Mouse (Mus musculus) WW6 (cell line): Measurements from ENCODE around the gene Dpyd.

Source experiments
- DNase-seq: peaks from one replicate; pipeline ENCODE4 v3.0.0-alpha.2; 2013; ENCODE audit warnings: low read depth, low spot score

The Dpyd gene

DNA sequence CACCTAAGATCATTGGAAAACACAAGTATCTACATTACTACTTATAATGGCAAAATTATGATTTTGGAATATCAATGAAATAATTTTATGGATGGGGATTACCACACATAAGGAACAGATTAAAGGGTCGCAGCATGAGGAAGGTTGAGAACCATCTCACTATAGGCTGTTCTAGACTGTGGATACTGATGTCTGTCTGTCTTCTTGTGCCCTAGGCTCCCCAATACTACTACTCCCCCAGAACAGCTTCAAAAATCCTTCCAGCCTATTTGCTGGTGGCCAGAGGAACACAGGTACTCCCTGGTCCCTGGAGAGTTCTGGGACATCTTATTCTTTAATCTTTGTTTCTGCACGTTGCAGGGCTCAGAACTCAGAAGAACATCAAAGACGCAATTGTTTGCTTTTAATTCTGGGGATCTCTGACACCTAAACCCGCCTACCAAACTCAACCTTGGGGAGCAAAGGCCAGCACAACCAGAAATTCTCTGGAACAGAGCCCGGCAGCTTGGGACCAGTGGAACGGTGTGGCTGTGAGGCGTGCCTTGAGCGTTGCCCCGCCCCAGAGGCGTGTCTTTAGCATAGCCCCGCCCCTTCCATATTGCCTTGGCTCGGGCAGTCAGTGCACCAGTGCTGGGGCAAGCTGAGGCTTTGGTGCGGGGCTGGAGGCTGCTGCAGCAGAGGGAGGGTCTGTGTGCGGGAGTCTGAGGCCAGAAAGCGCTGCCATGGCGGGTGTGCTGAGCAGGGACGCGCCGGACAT is at the start of gene Dpyd:
Dpyd (plus strand) TSS at position 576 of the 757 bp plus-strand sequence.
- DNase-seq = peak; percentile 63

DNA sequence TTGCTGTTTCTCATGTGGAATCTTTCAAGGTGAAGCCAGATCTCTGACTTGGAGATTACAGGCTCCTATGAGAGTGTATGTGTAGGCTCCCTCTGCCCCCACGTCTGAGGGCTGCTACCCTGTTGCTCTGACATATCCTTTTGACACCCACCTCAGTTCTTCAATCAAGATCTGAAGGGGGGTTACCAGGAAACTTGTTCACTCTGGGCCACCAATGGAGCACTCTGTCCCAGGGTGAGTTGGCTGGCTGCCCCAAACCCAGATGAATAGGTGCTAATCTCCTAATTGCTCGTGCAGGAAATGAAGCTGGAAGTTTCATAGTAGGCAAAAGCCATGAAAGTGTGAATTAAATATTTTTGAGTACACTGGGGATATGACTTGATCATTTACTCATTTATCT is 24.3 kb upstream of the Dpyd start:
- DNase-seq = no peak

DNA sequence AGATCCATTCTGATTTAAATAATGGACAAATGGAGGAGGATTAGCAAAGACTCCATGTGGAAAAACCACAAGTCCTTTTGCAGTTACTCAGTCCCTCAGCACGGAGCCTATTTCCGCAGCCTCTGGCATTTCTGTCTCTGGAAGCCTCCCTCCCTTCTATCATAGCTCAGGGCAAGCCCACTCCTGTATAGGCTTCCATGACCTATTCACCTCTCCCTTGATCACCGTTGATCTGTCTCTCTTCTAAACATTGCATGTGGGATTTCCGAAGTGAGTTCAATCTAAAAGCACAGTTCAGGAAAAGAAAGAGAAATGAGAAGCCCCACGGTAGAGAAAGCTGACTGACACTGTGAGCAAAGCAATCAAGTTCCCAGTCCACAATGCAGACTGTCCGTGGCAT is 20.2 kb upstream of the Dpyd start:
- no peak for DNase-seq

DNA sequence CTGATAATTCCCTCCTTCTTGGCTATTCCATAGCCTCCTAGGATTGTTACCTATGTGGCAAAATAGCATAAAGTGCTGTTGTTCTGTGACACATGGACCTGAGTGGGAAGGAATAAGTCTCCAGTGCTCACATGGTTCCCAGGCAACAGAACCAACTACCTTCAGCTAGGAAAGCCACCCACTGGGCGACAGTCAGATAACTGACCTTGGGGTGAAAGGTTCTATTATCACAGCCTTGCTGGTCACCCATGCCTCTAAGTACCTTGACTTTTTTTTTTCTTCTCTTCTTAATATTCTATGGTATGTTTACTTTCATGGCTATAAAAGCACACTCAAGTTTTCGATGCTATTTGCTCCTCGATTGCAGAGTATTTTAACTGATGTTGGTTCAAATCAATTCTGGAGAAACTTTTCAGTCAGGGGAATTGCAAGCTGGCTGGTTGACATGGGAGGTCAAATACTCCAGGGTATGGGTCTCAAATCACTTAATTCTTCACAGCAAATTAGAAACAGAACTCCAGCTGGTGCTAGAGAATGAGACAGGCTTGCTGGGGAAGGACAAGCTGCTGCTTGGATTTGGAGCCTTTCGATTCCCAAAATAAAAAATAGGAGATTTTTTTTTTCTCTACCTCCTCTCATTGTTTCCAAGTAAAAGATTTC is 14.2 kb upstream of the Dpyd start:
- no peak for DNase-seq

DNA sequence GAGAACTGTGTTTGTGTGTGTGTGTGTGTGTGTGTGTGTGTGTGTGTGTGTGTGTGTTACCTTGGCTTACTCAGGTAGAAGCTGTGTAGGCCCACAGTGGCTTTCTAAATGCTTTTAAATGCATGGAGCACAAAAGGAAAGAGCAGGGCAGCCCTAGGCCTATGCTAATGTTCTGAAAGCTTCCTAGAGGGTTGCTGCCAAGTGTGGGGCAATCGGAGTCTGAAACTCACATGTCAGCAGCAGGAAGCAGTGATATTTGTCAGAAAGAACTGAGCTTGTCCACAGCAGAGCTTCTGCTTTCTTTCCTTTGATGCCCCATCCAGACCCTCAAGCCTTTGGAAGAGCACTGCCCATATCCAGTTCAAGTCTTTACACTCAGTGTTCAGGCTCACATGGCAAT is 4.3 kb upstream of the Dpyd start:
- no peak for DNase-seq

DNA sequence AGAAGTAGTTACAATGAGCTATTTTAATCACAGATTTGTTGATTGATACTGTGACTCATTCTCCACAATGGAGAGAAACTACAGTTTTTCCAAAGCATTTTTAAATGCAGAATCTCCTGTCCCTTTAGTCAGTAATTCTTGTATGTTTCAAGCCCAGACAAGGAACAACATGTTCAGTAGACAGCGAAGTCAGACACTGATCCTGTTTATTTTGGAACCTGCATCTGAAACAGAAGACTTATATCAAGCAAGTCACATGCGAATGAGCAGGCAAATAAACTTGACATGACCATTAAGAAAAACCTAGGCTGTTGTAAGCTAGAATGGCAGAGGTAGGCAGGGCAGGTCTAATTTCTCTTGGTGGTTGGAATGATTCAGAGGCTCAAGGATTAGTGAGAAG is 2.0 kb upstream of the Dpyd start:
- no peak for DNase-seq

DNA sequence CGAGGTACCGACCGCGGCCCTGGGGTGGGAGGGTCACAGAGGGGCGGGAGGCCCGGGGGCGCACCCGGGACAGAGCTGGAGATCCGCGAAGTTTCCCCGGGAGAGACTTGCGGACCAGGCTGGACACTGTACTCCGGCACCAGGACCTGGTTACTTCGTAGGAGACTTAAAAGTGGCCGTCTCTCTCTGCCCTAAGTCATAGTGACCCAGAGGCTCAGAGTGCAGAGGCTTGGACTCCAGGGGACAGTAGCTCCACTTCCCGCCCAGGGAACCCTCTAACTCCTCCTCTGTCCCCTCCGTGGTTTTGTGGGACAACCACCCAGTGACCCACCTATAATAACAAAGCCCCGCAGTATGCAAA is 362 bp downstream of the Dpyd start:
- peak; percentile 5 for DNase-seq

DNA sequence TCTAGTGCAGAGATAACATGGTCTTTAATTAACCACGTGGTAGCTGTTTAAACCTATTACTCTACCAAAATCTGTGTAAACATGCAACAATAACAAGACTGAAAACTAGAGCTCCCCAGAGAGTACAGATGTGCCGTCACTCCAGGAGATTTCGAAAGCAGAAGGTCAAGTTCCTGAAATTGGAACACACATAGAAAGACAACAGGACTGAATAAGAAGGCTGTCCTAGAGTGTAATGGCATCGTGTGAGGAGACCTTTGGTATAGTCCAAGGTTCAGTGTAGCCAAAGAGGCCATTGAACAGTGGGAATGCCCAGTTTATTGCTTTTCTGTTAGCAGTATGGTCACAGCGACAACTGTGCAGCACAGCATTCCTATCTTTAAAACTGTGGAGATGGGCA is 4.8 kb downstream of the Dpyd start:
- no peak for DNase-seq

DNA sequence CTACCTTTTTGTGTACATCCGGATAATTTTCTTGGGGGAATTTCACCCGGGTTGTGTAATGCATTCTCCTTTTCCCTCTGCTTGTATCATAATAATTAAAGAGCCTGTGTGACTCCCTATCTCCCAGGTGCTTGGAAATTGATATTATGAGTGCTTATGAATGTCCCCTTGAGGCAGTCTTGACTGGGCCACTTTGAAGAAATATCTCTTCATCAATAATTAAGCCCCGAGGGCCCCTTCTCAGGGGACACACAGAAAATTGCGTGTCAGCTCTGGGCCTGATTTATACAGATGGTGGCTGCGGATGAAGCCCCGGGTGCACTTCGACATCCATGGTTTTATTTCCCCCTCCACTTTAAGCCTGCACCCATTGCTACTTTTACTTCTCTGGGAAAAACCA is 8.3 kb downstream of the Dpyd start:
- DNase-seq = no peak

DNA sequence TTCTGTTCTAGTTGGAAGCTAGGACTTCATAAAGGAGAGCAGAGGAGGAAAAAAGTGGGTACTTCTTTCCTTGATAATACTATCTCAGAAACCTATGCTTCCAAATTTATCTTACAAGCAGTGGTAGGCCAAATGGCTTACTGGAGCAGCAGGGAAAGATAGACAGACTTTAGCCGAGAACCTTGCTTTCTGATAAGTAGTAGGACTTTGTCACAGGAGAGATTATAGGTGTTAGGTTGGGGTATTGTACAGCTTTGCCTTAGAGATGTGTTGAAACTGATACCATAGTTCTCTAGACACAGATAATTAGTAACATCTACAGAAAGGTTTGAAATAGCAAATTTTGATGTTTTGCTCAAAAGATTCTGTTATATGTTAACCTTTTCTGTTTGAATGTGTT is 28.6 kb downstream of the Dpyd start:
- no peak for DNase-seq

DNA sequence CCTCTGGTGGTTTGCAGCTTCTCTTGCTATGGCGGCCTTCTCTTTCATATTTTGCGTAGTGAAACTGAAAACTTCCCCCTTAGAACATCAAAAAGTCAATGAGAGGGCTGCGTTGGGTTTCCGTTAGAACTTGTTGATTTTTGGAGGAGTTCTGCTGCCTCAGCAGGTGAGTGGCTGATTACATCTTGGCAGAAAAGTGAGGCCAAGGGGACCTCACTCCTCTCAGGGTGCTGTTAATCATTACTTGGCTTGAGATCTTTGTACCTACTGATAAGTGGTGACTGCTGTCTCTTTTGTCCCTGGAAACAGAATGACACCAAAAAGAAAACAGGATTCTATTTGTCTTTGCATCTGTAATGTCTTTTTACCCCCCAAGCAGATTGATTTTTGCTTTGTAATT is 32.9 kb downstream of the Dpyd start:
- DNase-seq = no peak

DNA sequence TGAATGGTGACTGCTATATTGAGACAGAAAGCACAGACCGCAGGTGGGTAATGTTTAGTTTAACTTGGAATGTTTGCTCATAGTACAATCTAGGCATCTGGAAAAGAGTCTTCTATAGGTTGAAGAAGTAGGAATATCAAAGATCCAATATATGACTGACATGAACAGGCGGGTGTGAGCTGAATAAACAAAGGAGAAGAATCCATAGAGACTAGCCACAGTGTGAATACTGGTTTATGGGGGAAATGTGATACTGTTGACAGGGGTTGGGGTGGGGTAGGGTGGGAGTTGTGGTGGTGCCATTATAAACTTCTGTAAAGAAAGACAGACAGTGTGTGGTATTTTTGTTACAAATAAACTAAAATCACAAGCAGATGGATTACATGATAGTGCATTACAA is 33.8 kb downstream of the Dpyd start:
- no peak for DNase-seq

DNA sequence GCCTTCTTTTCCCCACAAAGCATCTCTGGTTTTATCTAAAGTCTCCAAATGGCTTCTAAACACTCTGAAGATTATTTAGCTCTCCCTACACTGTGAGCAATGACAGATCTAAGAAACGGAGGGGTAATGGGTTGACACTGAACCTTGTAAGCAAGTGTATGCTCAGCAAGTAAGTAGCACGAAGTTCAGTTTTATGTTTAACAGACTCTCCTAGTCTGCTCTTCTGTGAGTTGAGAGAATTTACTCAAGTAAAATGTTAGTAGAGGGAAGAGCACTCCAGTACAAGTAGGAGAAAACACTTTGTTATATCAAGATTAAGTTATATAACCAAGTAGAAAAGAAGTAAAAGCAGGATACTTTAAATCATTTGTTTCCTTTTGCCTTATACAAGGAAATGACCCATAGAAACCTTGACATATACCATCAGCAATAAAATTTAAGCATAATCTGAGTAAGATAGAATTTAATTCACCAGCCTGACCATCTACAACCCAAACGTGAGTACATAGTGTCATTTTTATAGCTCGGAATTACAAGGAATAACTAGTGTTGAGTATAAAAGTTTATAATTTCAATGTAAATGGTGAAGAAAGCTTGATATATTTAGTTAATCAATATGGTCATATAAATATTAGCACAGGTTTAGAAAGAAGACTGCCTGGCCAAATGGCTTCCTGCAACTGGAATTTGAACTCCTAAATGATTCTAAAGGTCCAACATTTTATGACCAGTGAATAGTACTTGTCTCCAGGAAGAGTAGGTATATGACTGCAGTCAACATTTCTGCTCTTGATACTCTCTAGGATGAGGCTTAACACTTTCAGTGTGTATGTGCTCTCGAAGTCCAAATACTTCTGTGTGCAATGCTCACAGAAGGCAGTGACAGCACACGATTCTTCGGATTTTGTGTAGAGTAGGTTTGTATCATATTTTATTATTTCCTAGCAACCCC is 40.0 kb downstream of the Dpyd start:
- DNase-seq = no peak

DNA sequence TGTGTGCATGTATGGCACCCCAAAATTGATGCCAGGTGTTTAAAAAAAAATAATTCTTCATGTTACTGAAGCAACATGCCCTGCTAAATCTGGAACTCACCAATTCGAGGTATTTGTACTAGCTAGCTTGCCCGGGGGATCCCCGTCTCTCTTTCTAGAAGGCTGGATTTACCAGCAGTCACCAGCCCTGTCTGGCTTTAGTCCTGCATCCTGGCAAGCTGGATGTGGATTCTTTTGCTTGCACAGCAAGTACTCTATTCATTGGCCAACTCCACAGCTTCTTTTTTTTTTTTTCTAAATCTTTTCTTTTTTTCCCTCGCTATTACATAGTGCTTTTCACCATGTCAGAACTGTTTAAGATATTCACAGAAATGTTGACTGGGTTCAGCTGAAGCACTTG is 46.8 kb downstream of the Dpyd start:
- no peak for DNase-seq

DNA sequence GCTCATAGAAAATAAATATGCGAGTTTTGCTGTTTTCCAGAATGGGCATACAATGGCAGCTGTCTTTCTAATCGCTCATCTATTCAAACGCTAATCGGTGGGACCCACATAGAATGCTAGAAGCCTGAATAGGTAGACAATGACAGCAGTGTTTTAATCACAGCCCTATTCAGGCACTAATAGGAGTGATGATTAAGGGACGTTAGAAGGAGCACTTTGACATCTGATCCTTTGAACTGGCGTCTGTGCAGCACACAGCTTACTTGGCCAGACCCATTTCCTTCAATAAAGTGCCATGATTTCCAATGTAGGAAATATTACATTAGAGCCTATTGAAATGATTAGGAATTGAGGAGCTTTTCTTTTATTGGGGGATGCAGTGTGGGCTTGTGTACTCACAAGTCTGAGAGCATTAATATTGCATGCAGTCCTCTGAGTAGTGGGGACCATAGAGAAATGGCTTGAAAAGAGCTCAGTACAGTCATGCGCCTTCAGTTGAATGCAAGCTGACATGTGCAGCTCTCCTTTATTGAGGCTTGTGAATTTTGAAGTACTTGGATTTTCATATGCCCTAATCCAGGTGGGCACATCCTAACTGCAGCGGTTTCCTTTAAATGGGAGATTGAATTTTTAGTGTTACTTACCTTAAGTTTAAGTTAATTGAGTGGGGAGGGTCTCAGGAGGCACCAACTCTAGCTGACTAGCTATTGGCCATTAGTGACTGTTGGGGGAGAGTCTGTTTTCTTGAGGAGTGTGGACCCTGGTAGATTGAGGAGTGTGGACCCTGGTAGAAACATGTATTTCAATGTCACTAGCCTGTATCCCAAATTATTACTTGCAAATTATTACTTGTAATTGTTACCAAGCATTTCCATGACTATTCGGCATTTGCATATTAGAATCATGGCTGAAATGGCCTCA is 64.8 kb downstream of the Dpyd start:
- peak; percentile 5 for DNase-seq

DNA sequence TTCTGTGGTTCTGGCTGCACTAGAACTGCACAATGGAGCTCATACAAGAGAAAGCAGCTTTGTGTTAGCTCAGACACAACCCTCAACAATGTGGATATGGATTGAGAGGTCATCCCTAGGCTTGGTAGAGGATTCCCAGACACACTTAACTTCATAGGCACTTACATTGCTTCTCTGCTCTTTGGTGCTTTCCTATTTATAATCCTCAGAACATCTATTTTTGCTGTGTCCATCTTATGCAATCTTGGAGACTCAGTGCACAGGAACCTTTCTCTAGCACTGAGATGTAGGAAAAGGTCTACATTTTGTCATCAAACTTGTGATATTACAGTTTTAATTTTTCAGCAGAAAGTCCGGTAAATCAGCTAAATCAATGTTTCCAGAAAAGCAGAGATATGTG is 67.8 kb downstream of the Dpyd start:
- no peak for DNase-seq

DNA sequence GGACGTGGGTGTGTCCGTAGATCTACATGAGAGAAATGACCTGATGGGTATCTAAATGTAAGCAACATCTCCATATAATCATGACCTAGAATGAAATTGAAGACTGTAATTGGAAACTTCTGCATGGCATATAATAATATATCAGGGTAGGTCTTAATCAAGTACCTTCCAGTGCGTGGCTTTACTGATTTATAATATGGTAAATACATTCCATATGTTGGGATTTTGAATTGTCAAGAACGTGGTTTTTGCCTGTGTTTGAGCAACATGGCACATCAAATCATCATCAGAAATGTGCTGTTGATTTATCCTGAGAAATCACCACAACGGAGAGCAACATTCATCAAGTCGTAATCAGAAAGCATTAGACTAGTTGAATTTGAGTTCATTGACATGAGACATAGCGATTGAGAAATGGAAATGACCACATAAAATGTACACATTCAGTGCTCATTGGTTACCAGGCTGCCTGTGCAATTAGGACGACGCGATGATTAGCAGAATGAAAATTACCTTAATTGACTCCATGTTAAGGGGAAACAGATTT is 84.2 kb downstream of the Dpyd start:
- DNase-seq = no peak

DNA sequence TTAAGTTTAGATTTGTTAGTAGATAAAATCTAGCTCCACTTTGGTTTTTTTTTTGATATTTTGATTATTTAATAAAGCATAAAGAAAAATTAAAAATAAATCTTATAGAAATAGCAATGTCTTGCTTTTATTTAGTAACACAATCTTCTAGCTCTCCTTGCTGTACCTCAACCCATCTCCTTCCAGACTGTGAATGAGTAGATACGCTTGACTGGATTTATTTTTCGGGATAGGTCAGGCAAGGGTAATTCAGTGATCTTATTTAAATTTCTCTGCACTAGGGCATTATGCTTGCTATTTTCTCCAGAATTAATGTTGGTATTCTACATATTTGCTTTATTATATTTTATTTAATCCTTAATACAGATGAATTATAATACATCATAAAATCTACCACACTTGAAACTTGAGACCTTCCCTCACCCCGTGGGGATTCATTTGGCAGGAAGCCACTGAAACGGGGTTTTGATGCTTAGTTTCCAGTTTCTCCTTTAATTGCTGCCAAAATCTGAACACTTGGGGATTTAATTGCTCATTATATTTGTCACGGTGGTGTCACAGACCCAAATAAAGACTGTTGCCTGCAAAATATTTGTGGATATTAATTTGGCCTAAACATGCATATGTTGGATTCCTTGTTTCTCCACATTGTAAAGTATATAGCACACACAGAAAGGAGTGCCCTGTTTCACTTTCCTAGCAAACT is 102.2 kb downstream of the Dpyd start:
- no peak for DNase-seq

DNA sequence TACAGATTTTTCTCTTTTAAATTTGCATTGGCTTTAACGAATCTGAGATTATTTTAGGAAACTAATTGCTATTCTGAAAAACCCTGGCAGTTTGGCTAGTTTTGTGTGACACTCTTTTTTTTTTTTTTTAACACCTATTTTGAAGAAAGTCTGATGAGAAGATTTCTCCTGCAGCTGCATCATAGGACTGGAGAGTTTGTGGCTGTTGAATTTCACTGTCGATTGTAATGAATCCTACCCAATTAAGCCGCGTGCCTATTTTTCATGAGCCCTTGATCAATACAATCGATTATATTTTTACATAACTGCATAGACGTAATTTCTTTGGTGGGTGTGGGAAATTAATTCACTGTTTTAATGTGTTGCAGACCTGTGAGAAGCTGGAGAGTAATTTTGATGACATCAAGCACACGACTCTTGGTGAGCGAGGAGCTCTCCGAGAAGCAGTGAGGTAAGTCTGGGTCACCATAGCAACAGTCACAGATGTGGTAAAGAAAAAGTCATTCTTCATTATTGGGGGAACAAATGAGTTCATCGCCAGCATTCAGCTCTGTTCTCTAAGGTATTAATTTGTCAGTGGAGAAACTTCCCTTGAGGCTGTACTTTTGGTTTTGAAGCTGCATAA is 112.3 kb downstream of the Dpyd start:
- DNase-seq = no peak

DNA sequence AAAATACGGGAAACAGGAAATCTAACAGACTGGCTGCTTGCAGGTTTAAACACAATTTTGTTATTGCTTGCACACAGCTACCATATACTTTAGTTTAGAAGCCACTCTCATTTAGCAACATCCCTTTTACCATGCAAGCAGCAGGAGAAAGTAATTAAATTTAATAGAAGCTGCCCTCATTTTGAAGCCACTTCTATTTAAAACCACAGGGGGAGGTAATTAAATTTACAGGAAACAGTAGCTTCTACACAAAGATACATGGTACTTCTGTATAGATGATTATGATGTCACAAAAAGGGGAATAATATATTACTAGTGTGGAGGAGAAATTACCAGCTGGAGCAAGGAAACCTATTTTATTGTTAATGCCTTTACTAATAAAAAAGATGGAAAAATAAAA is 113.5 kb downstream of the Dpyd start:
- DNase-seq = no peak
